Mouse (Mus musculus) brown adipose tissue, adult 24 weeks (tissue): Measurements from ENCODE around the gene Dedd. TPM values are rescaled to one million over a fixed set of nuclear protein-coding genes. Genes with fewer than 3 reads are reported as not detected.

ENCODE experiments used
- H3K27ac ChIP-seq: fragments of 200-500 bp; replicated peaks from 2 replicates; pipeline ENCODE4 v1.5.1; 2012; ENCODE audit warnings: low read depth, mild to moderate bottlenecking, low read length
- H3K4me1 ChIP-seq: fragments of 200-500 bp; 2 replicates; pipeline ENCODE4 v1.6.1; 2012; ENCODE audit warnings: low read length, mixed read lengths; ENCODE audit not compliant: control insufficient read depth, insufficient read depth, insufficient read length
- H3K4me3 ChIP-seq: fragments of 200-500 bp; 2 replicates; pipeline ENCODE4 v1.5.1; 2012; ENCODE audit warnings: low read depth, mild to moderate bottlenecking, low read length, moderate library complexity; ENCODE audit not compliant: insufficient read depth
- polyA plus RNA-seq: library from polyadenylated mRNA; stranded (reverse); fragments of >200 nt; gene quantifications from 2 replicates; pipeline ENCODE4 v1.2.4, GENCODE M21; 2012; ENCODE audit not compliant: missing spikeins, insufficient read depth, insufficient read length

The Dedd gene
- polyA plus RNA-seq, 1 experiment, result 22.3 TPM

GRCm38 (mm10) chr1:171361106-171362103 is 32.5 kb downstream of the Dedd start:
- Histone ChIP-seq H3K4me1 (no peaks in the 10 kb centered on the region; the same call in 1 of the 2 replicates), H3K27ac (no peak overlapping the region), H3K4me3 (peak overlapping the region; percentile 55)

GRCm38 (mm10) chr1:171365934-171366333 is 37.0 kb downstream of the Dedd start:
- Histone ChIP-seq H3K4me3 (no peak overlapping the region), H3K27ac (no peak overlapping the region), H3K4me1 (no peaks in the 10 kb centered on the region)

GRCm38 (mm10) chr1:171369845-171370556 is 41.1 kb downstream of the Dedd start, which contains the start of gene Nectin4:
Gene Nectin4, plus strand, starts transcription at chr1:171370099.
- no peak within 1 kb of the TSS for H3K4me3 ChIP-seq
- no peak within 1 kb of the TSS for H3K27ac ChIP-seq
- H3K4me1 ChIP-seq, result no peaks in the 10 kb centered on the region

GRCm38 (mm10) chr1:171372880-171373279 is 43.9 kb downstream of the Dedd start:
- H3K4me3 ChIP-seq, result no peak overlapping the region
- no peak overlapping the region for H3K27ac ChIP-seq
- no peaks in the 10 kb centered on the region for H3K4me1 ChIP-seq

GRCm38 (mm10) chr1:171373946-171374345 is 45.0 kb downstream of the Dedd start:
- H3K4me1 ChIP-seq, result no peaks in the 10 kb centered on the region
- no peak overlapping the region for H3K27ac ChIP-seq
- no peak overlapping the region for H3K4me3 ChIP-seq

- Histone ChIP-seq H3K27ac (no peak overlapping the region), H3K4me1 (0 out of 2 replicates have a peak, but pooled peaks cover 3% of the 10 kb centered on the region), H3K4me3 (no peak overlapping the region)
Measured at GRCm38 (mm10) chr1:171375646-171376097, 46.7 kb downstream of the Dedd start.

GRCm38 (mm10) chr1:171378298-171378697 is 49.4 kb downstream of the Dedd start:
- Histone ChIP-seq H3K4me3 (no peak overlapping the region), H3K4me1 (0 out of 2 replicates have a peak, but pooled peaks cover 3% of the 10 kb centered on the region), H3K27ac (no peak overlapping the region)

- Histone ChIP-seq H3K4me3 (0 out of 2 replicates have a peak overlapping the region, but pooled peaks have one; percentile 12), H3K27ac (no peak overlapping the region), H3K4me1 (0 out of 2 replicates have a peak, but pooled peaks cover 3% of the 10 kb centered on the region)
Measured at GRCm38 (mm10) chr1:171379935-171380599, 51.1 kb downstream of the Dedd start.

GRCm38 (mm10) chr1:171382096-171382620 is 53.2 kb downstream of the Dedd start:
- no peak overlapping the region for H3K4me3 ChIP-seq
- H3K4me1 ChIP-seq, result 0 out of 2 replicates have a peak, but pooled peaks cover 3% of the 10 kb centered on the region
- no peak overlapping the region for H3K27ac ChIP-seq

GRCm38 (mm10) chr1:171384361-171384760 is 55.4 kb downstream of the Dedd start:
- no peak overlapping the region for H3K27ac ChIP-seq
- H3K4me1 ChIP-seq, result 0 out of 2 replicates have a peak, but pooled peaks cover 3% of the 10 kb centered on the region
- no peak overlapping the region for H3K4me3 ChIP-seq

GRCm38 (mm10) chr1:171385171-171385570 is 56.2 kb downstream of the Dedd start:
- H3K27ac ChIP-seq, result no peak overlapping the region
- no peak overlapping the region for H3K4me3 ChIP-seq
- H3K4me1 ChIP-seq, result 0 out of 2 replicates have a peak, but pooled peaks cover 1% of the 10 kb centered on the region

GRCm38 (mm10) chr1:171387099-171387498 is 58.2 kb downstream of the Dedd start:
- no peak overlapping the region for H3K27ac ChIP-seq
- H3K4me1 ChIP-seq, result no peaks in the 10 kb centered on the region
- H3K4me3 ChIP-seq, result no peak overlapping the region

- Histone ChIP-seq H3K4me1 (no peaks in the 10 kb centered on the region), H3K27ac (peak within 1 kb of the TSS; percentile 94), H3K4me3 (peak within 1 kb of the TSS; percentile 62)
Measured at GRCm38 (mm10) chr1:171388376-171389102, 59.6 kb downstream of the Dedd start, which contains the start of gene Arhgap30. Gene Arhgap30, plus strand, starts transcription at chr1:171388954.

GRCm38 (mm10) chr1:171390101-171390500 is 61.2 kb downstream of the Dedd start:
- H3K27ac ChIP-seq, result peak overlapping the region; percentile 94
- H3K4me1 ChIP-seq, result no peaks in the 10 kb centered on the region
- peak overlapping the region; percentile 62 for H3K4me3 ChIP-seq
